Mouse (Mus musculus): ENCODE measurements at regions not wholly inside any gene's neighbourhood (a gene's known extent, or its start where the extent isn't known, plus 50 kb on each side); places are given as distances from the start of the nearest gene placed in this dataset.

- no peak for DNase-seq (ENCODE audit: inconsistent ontology term)
Measured at GRCm38 (mm10) chrX:58093245-58093644, 70.7 kb downstream of the Zic3 start.

GRCm38 (mm10) chrX:58117761-58118426, 95.4 kb downstream of the Zic3 start:
- no peak for DNase-seq (ENCODE audit: inconsistent ontology term)

DNA sequence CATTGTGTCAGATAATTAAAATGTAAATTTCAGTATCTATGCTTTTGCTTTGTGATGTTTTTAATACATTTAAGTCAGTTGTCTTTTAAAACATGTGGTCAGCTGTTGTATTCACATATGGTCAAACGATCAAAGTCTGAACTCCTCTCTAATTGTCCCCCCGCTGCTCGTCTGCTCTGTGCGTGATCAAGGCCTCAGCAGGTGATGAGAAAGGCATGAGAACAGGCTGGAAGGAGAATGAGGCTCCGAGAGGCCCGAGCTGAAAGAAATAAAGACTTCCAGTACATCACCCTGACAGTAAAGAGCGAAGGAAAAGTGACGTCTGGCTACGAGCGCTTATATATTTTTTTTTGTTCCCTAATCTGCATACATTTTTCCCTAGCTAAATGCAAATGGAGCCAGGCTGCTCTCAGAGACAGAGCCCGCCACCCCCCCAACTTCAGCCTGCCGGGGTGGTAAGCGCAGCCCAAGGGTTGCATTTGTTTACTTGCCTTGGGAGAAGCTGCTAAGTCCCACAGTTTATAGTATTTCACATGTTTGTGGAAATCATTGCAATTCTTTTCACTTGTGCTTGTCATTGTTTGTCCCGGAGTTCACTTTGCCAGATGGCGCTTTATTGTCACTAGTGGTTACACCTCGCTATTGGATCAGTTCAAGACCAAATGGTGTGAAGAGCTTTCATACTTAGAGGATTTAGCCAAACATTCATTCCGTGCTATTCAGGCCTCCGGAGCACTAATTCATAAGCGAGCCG, 133.0 kb downstream of the Zic3 start:
- DNase-seq (ENCODE audit: inconsistent ontology term) = peak; percentile 19

GRCm38 (mm10) chrX:58157361-58157760, 134.9 kb downstream of the Zic3 start:
- no peak for DNase-seq (ENCODE audit: inconsistent ontology term)

DNA sequence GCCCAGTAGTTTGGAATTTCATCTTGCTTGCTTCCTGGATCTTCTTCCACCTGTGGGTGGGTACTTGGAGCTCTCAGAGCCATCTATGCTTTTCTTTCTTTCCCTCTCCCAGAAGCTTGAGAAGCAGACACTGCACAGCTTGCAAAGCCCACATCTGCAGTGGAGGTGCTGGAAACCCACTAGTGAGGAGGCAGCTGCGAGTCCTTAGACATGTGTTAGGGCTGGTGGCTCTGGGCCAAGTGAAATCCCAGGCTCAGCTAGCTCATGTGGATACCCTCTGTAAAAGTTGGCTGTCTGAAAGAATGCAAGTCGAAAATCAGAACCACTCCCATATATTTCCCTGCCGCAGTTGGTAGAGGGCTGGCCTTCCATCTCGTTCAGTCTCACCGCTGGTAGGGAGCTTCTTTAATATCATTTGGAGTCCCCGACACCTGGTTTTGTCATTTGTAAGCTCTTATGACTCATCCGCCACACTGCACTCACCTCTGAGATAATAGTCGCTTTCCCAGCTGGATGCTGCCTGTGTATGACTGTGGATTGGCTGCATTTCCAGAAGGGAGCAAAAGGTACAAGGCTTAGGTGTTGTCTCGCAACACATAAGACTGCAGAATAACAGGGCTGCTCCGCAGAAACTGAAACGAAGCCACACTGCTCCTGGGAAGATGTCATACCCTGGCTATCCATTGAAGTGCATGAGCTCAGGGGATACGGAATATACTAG, 143.8 kb downstream of the Zic3 start:
- DNase-seq (ENCODE audit: inconsistent ontology term) = no peak

DNA sequence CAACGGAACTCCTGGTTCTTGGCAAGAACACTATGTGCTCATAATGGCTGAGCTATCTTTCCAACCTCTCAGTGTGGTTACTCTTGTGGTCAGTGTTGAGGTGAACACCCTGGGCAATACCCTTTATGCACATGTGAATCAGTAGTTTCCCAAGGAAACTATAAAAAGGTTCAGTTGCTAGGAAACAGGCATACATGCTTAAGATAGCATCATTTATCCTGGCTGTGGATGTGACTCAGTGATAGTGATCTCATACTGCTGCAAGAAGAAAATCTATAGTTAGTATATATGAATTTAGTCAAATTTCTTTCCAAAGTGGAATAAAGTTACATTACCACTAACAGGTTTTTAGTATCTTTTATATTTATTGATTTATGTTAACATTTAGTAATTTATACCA, 151.8 kb downstream of the Zic3 start:
- DNase-seq (ENCODE audit: inconsistent ontology term) = no peak
